Mouse (Mus musculus): Measurements from ENCODE around the gene Sgpp2.

The Sgpp2 gene

GRCm38 (mm10) chr1:78310021-78310752 is at the start of gene Sgpp2:
TSS of gene Sgpp2 (plus strand) at chr1:78310345.
- DNase-seq (ENCODE audit: low spot score in 2 of 2) = peak; percentile 17 to 25

- DNase-seq (ENCODE audit: low spot score in 2 of 2) = no peak
Measured at GRCm38 (mm10) chr1:78267519-78267918, 42.6 kb upstream of the Sgpp2 start.

GRCm38 (mm10) chr1:78272915-78273314 is 37.2 kb upstream of the Sgpp2 start:
- DNase-seq (ENCODE audit: low spot score in 2 of 2) = no peak

GRCm38 (mm10) chr1:78279128-78279527 is 31.0 kb upstream of the Sgpp2 start:
- DNase-seq (ENCODE audit: low spot score in 2 of 2) = no peak

- DNase-seq (ENCODE audit: low spot score in 2 of 2) = no peak
Measured at GRCm38 (mm10) chr1:78292397-78292796, 17.7 kb upstream of the Sgpp2 start.

GRCm38 (mm10) chr1:78299670-78300225 is 10.4 kb upstream of the Sgpp2 start:
- DNase-seq (ENCODE audit: low spot score in 2 of 2) = no peak

GRCm38 (mm10) chr1:78308688-78309087 is 1.5 kb upstream of the Sgpp2 start:
- no peak for DNase-seq (ENCODE audit: low spot score in 2 of 2)

- no peak for DNase-seq (ENCODE audit: low spot score in 2 of 2)
Measured at GRCm38 (mm10) chr1:78309280-78309679, 865 bp upstream of the Sgpp2 start.

- DNase-seq (ENCODE audit: low spot score in 2 of 2) = peak; percentile 31 to 43
Measured at GRCm38 (mm10) chr1:78310861-78311341, 756 bp downstream of the Sgpp2 start.

- no peak for DNase-seq (ENCODE audit: low spot score in 2 of 2)
Measured at GRCm38 (mm10) chr1:78311482-78311881, 1.3 kb downstream of the Sgpp2 start.

- no peak for DNase-seq (ENCODE audit: low spot score in 2 of 2)
Measured at GRCm38 (mm10) chr1:78312917-78313316, 2.8 kb downstream of the Sgpp2 start.

GRCm38 (mm10) chr1:78313961-78314360 is 3.8 kb downstream of the Sgpp2 start:
- no peak for DNase-seq (ENCODE audit: low spot score in 2 of 2)

GRCm38 (mm10) chr1:78318089-78318760 is 8.1 kb downstream of the Sgpp2 start:
- no peak for DNase-seq (ENCODE audit: low spot score in 2 of 2)

GRCm38 (mm10) chr1:78320291-78320690 is 10.1 kb downstream of the Sgpp2 start:
- no peak for DNase-seq (ENCODE audit: low spot score in 2 of 2)

- DNase-seq (ENCODE audit: low spot score in 2 of 2) = no peak
Measured at GRCm38 (mm10) chr1:78322098-78322778, 12.1 kb downstream of the Sgpp2 start.

GRCm38 (mm10) chr1:78322844-78323243 is 12.7 kb downstream of the Sgpp2 start:
- no peak for DNase-seq (ENCODE audit: low spot score in 2 of 2)

- no peak for DNase-seq (ENCODE audit: low spot score in 2 of 2)
Measured at GRCm38 (mm10) chr1:78324044-78324443, 13.9 kb downstream of the Sgpp2 start.

- DNase-seq (ENCODE audit: low spot score in 2 of 2) = no peak
Measured at GRCm38 (mm10) chr1:78325851-78326250, 15.7 kb downstream of the Sgpp2 start.

- DNase-seq (ENCODE audit: low spot score in 2 of 2) = no peak
Measured at GRCm38 (mm10) chr1:78328646-78329045, 18.5 kb downstream of the Sgpp2 start.

- DNase-seq (ENCODE audit: low spot score in 2 of 2) = no peak
Measured at GRCm38 (mm10) chr1:78329861-78330260, 19.7 kb downstream of the Sgpp2 start.

GRCm38 (mm10) chr1:78330620-78331158 is 20.5 kb downstream of the Sgpp2 start:
- DNase-seq (ENCODE audit: low spot score in 2 of 2) = no peak

- DNase-seq (ENCODE audit: low spot score in 2 of 2) = no peak
Measured at GRCm38 (mm10) chr1:78337726-78338125, 27.6 kb downstream of the Sgpp2 start.
